Mouse (Mus musculus): ENCODE measurements around the gene Tpcn1.

Tpcn1 gene

GRCm38 (mm10) chr5:120588569-120589094 is at the start of gene Tpcn1, which contains the start of gene Iqcd:
TSS of gene Tpcn1 (minus strand) at chr5:120588673.
TSS of gene Iqcd (plus strand) at chr5:120589016.
- peak; percentile 99 to 100 for DNase-seq (ENCODE audit: low spot score in 2 of 2)

DNA sequence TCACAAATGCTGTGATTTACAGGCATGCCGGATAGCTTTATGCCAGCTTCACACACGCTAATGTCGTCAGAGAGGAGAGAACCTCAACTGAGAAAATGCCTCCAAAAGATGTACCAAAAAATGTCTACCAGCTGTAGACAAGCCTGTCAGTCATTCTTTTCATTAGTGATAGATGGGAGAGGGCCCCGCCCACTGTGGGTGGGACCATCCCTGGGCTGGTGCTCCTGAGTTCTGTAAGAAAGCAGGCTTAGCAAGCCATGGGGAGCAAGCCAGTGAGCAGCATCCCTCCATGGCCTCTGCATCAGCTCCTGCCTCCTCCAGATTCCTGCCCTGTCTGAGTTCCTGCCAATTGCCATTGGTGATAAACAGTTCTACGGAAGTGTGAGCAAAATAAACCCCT is 47.2 kb upstream of the Tpcn1 start:
- no peak for DNase-seq (ENCODE audit: low spot score in 2 of 2)

DNA sequence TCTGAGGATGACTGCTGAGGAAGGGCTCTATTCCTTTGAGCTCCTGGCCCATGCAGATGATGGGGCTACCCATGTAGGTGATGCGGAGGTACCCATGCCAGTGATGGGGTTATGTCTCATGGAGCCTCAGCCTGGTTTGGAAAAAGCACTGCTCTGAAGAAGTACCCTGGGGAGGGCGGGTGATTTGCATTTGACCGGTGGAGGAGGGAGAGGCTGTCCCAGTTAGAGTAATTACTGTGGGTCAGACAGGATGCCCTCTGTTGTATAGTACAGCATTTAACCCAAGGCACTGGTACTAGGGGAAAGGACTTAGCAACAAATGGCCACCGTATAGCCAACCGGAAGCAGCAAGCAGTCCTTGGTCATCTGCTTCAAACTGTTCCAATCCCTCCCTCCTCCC is 46.4 kb upstream of the Tpcn1 start:
- DNase-seq (ENCODE audit: low spot score in 2 of 2): no peak

GRCm38 (mm10) chr5:120634131-120634530 is 45.7 kb upstream of the Tpcn1 start, which contains the start of gene Cfap73:
TSS of gene Cfap73 (minus strand) at chr5:120634235.
- no peak for DNase-seq (ENCODE audit: low spot score in 2 of 2)

DNA sequence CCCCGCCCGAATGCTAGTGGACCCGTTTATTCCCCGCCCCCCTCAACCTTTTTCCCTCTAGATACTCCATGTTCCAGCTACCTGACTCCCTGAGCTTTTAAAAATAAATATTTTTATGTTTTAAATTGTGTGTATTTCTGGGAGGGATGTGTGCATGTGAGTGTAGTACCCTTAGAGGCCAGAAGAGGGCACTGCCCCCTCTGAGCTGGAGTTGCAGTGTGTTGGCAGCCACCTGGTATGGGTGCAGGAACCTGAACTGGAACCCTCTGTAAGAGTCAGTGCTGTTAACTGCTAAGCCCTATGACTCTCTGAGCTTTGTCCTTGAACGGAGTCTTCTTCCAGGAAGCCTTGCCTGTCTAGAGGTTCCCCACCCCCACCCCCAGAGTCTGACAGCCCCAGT is 43.4 kb upstream of the Tpcn1 start:
- DNase-seq (ENCODE audit: low spot score in 2 of 2): no peak

DNA sequence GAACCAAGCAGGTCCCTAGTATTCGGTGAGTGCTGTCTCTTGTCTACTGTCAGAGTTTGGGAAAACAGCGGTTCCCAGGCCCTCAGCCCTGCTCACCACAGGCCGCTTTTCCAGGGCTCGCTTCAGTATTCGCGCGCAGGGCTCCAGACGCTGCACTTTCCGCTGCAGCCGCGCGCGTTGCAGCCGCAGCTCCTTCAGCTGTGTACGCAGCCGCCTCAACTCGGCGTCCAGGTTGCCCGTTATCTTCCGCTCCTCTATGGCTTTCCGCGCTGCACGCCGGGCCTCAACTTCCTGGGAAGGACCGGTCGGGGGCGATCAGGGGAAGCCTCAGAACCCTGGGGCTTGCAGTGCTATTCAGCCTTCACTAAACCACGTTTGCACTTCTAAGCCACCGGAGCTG is 42.7 kb upstream of the Tpcn1 start:
- peak in 1 of 2 experiments; percentile 49 for DNase-seq (ENCODE audit: low spot score in 2 of 2)

GRCm38 (mm10) chr5:120628624-120629023 is 40.2 kb upstream of the Tpcn1 start:
- no peak for DNase-seq (ENCODE audit: low spot score in 2 of 2)

GRCm38 (mm10) chr5:120627515-120628300 is 39.2 kb upstream of the Tpcn1 start:
- DNase-seq (ENCODE audit: low spot score in 2 of 2): no peak

GRCm38 (mm10) chr5:120626399-120626798 is 37.9 kb upstream of the Tpcn1 start:
- DNase-seq (ENCODE audit: low spot score in 2 of 2): no peak

GRCm38 (mm10) chr5:120624427-120624826 is 36.0 kb upstream of the Tpcn1 start:
- DNase-seq (ENCODE audit: low spot score in 2 of 2): no peak

GRCm38 (mm10) chr5:120622198-120622851 is 33.9 kb upstream of the Tpcn1 start:
- DNase-seq (ENCODE audit: low spot score in 2 of 2): no peak

DNA sequence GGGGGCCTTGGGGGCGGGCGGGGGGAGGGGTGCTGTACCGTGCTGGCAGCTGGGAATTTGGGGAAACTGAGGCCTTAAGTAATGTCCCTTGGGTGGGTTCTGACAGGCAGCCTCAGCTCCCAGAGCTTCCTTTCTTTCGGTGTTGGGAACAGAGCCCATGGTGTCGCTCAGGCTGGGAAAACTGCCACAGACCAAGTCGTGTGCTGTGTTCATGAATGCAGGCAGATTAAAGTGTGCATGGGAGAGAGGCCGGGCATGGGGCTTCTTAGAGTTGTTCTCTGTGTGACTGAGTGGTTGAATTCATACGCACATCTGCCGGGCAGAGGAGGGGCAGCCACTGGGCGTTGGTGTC is 33.3 kb upstream of the Tpcn1 start:
- no peak for DNase-seq (ENCODE audit: low spot score in 2 of 2)

DNA sequence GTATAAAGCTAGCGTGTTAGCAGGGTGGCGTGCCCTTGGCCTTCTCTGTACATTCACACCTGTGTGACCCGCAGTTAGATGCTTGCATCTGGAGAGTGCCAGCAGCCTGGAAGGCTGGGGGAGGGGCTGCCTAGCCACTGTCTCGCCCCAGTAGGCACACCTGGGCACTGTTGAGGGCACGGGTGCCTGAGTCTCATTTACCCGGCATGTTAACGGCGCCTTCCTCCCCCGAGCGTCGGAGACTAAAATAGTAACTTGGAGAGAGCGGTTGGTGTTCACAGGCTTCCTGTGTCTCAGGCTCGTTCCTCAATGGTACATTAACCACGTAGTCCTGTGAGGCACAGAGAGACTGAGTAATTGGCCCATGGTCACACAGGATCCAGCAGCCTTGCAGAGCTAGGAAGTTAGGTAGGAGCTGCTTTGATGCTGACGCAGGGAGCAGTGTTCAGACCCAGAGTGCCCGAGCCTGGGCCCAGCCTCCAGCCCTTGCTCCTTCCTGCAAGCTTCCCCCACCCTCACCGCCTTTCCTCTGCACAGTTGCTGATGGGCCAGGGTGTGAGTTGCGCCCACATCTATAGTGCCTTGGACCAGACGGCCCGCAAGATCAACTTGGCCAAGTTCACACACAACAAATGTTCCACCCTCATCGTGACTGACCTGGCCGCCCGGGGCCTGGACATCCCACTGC is 32.7 kb upstream of the Tpcn1 start:
- DNase-seq (ENCODE audit: low spot score in 2 of 2): peak; percentile 86 to 93

DNA sequence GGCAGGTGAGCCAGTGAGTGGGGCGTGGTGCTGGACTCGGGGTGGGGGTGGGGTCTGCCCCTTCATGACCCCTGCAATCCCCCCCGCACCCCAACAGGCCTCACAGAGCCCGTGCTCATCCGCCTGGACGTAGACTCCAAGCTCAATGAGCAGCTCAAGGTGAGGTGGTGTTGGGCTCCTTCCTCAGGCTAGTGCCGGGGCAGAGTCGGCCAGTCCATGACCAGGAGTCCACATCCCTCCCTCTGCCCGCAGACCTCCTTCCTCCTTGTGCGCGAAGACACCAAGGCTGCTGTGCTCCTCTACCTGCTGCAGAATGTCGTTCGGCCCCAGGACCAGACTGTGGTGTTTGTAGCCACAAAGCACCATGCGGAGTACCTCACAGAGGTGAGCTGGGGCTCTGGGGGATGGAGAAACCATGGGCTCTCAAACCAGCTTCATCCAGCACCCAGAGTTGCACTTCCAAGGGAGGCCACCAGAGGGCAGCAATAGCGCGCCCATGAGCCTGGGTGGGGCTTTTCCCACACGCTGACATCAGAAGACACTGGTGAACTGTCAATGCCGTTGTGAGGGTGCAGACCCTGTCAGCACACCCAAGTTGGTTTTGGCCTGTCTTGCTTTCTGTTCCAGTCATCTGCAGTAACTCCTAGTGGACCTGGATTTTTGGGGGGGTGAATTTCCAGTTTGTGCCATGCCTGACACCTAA is 32.1 kb upstream of the Tpcn1 start:
- DNase-seq (ENCODE audit: low spot score in 2 of 2): peak; percentile 90 to 96

GRCm38 (mm10) chr5:120619201-120619600 is 30.7 kb upstream of the Tpcn1 start:
- DNase-seq (ENCODE audit: low spot score in 2 of 2): peak; percentile 76 to 89

- DNase-seq (ENCODE audit: low spot score in 2 of 2): no peak
These were observed 30.3 kb upstream of the Tpcn1 start for GRCm38 (mm10) chr5:120618778-120619177.

GRCm38 (mm10) chr5:120615903-120616302 is 27.4 kb upstream of the Tpcn1 start:
- DNase-seq (ENCODE audit: low spot score in 2 of 2): peak in 1 of 2 experiments; percentile 51

GRCm38 (mm10) chr5:120612822-120613604 is 24.5 kb upstream of the Tpcn1 start:
- peak; percentile 100 for DNase-seq (ENCODE audit: low spot score in 2 of 2)

GRCm38 (mm10) chr5:120612442-120612821 is 24.0 kb upstream of the Tpcn1 start, which contains the start of the genes Rita1 and Ddx54:
TSS of gene Rita1 (minus strand) at chr5:120612589.
TSS of gene Ddx54 (plus strand) at chr5:120612739.
- DNase-seq (ENCODE audit: low spot score in 2 of 2): peak; percentile 98

GRCm38 (mm10) chr5:120611416-120611815 is 22.9 kb upstream of the Tpcn1 start:
- no peak for DNase-seq (ENCODE audit: low spot score in 2 of 2)

DNA sequence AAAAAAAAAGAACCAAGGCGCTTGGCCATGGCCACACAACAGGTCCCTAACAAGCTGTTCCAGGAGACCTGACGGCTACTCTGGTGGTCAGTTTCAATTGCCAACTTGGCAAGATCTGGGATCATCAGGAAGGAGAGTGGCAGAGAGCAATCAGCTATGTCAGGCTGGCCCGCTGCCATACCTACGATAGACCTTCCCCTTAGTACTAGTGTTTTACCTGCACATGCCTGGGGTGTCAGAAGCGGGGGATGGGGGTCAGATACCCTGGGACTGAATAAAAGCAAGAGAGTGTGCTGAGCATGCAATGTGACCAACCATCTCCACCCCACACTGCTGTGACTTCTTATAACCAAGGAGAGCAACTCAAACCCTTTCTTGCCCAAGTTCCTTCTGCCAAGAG is 22.4 kb upstream of the Tpcn1 start:
- no peak for DNase-seq (ENCODE audit: low spot score in 2 of 2)
